Mouse (Mus musculus) heart, postnatal 0 days (tissue): ENCODE data around the gene Hmgb1. TPM values are rescaled to one million over a fixed set of nuclear protein-coding genes. Genes with fewer than 3 reads are reported as not detected.
A peak's percentile ranks its signal among the peaks of the same experiment; 100 is the strongest.

Experiments
- ATAC-seq: fragments of 200-750 bp; cut with Nextera tagmentation; 2 replicates; pipeline ENCODE4 v1.8.0; 2017; ENCODE audit warnings: low read depth, moderate number of reproducible peaks, moderate library complexity; ENCODE audit not compliant: insufficient read depth
- DNase-seq: peaks from one replicate; pipeline ENCODE4 v3.0.0-alpha.2; 2016; ENCODE audit warnings: low spot score
- H3K27ac ChIP-seq: fragments of 300-500 bp; sonication (generic); 2 replicates; pipeline ENCODE4 v1.5.1; 2014; ENCODE audit warnings: low read depth, mild to moderate bottlenecking
- H3K27me3 ChIP-seq: fragments of 300-500 bp; sonication (generic); 2 replicates; pipeline ENCODE4 v1.6.1; 2014; ENCODE audit warnings: low read length, mixed read lengths; ENCODE audit not compliant: control insufficient read depth, insufficient read depth
- H3K36me3 ChIP-seq: fragments of 300-500 bp; sonication (generic); replicated peaks from 2 replicates; pipeline ENCODE4 v1.6.1; 2014; ENCODE audit warnings: low read length, mixed read lengths; ENCODE audit not compliant: control insufficient read depth, insufficient read depth
- H3K4me1 ChIP-seq: fragments of 300-500 bp; sonication (generic); 2 replicates; pipeline ENCODE4 v1.6.1; 2014; ENCODE audit warnings: antibody characterized with exemption; ENCODE audit not compliant: control insufficient read depth, insufficient read depth
- H3K4me2 ChIP-seq: fragments of 300-500 bp; sonication (generic); 2 replicates; pipeline ENCODE4 v1.6.1; 2014; ENCODE audit warnings: low read depth, mild to moderate bottlenecking, low read length, moderate library complexity
- H3K4me3 ChIP-seq: fragments of 300-500 bp; sonication (generic); 2 replicates; pipeline ENCODE4 v1.5.1; 2014; ENCODE audit warnings: low read depth, low read length
- H3K9ac ChIP-seq: fragments of 300-500 bp; sonication (generic); replicated peaks from 2 replicates; pipeline ENCODE4 v1.6.1; 2014; ENCODE audit warnings: low read depth, low read length, mixed read lengths
- H3K9me3 ChIP-seq: fragments of 300-500 bp; sonication (generic); replicated peaks from 2 replicates; pipeline ENCODE4 v1.6.1; 2016; ENCODE audit warnings: low read length; ENCODE audit not compliant: control insufficient read depth
- CTCF ChIP-seq: IDR thresholded peaks from 2 replicates; pipeline ENCODE4 v1.5.1; 2016; ENCODE audit warnings: antibody characterized with exemption, control low read depth, low read depth
- EP300 ChIP-seq: IDR thresholded peaks from 2 replicates; pipeline ENCODE4 v1.6.1; 2016; ENCODE audit warnings: antibody characterized with exemption, low read depth
- WGBS: fragments of 180-500 bp; shearing (Covaris S2); extraction: QIAGEN DNeasy Blood & Tissue Kit; methylation state at CpG from one replicate; pipeline ENCODE4 v1.1.7; 2014; 5-methylcytosine and 5-hydroxymethylcytosine counted together
- polyA plus RNA-seq: library from polyadenylated mRNA; unstranded; fragments of >200 nt; fragmentation: Nextera tagmentation; extraction: Ambion mirVana; gene quantifications from 2 replicates; pipeline ENCODE4 v1.2.1, GENCODE M21; 2015
- total RNA-seq: library from RNA; depleted of rRNA; stranded (reverse); fragments of >200 nt; gene quantifications from 2 replicates; pipeline ENCODE4 v1.2.3, GENCODE M21; 2014; ENCODE audit warnings: low replicate concordance

Gene Hmgb1
- total and polyA plus RNA-seq, 2 experiments from 2014 or later, result 107 to 540 TPM

DNA sequence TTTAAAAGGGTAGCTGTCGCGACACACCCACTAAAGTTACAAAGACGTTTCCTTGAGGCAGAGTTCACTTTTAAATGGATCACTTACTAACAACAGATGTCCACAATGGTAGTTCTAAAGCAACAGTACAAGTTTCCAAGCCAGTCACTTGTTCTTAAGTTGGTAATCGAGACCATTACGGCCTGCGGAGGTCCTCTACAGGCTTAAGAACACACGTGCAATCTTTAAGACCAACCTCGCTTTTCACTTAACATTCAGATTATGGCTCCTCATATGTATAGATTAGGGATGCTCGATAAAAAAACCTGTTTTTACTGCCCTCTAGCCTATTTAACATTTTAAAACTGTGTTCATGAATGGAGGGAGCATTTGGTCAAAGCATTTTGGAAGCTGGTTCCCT, 137.6 kb downstream of the Hmgb1 start:
- Histone ChIP-seq H3K27ac (no peak overlapping the region), H3K9me3 (no peaks in the 10 kb centered on the region), H3K4me2 (no peak overlapping the region), H3K27me3 (no peaks in the 10 kb centered on the region), H3K9ac (no peak overlapping the region), H3K4me1 (0 out of 2 replicates have a peak, but pooled peaks cover 10% of the 10 kb centered on the region), H3K36me3 (peaks cover 38% of the 10 kb centered on the region), H3K4me3 (no peak overlapping the region)
- no peak for DNase-seq
- TF ChIP-seq EP300, result no peak
- no peak for TF ChIP-seq CTCF
- WGBS, result 83% methylated on average over 9 of the region's 9 CpGs
- ATAC-seq, result no peak

GRCm38 (mm10) chr5:149045470-149046085, 138.7 kb downstream of the Hmgb1 start:
- DNase-seq (no peak), ATAC-seq (no peak)
- H3K36me3 ChIP-seq, result peaks cover 38% of the 10 kb centered on the region
- WGBS, result 82% methylated on average over 9 of the region's 9 CpGs
- no peak overlapping the region for H3K4me2 ChIP-seq
- H3K9me3 ChIP-seq, result no peaks in the 10 kb centered on the region
- H3K27me3 ChIP-seq, result no peaks in the 10 kb centered on the region
- no peak overlapping the region for H3K4me3 ChIP-seq
- no peak overlapping the region for H3K27ac ChIP-seq
- H3K4me1 ChIP-seq, result 0 out of 2 replicates have a peak, but pooled peaks cover 7% of the 10 kb centered on the region
- TF ChIP-seq EP300, result no peak
- no peak for TF ChIP-seq CTCF
- no peak overlapping the region for H3K9ac ChIP-seq

- H3K9me3 ChIP-seq, result 0 out of 2 replicates have a peak, but pooled peaks cover under 1% of the 10 kb centered on the region
- TF ChIP-seq EP300 (no peak), CTCF (no peak)
- peaks cover 36% of the 10 kb centered on the region for H3K36me3 ChIP-seq
- H3K4me3 ChIP-seq, result no peak overlapping the region
- ATAC-seq (no peak), DNase-seq (no peak)
- no peaks in the 10 kb centered on the region for H3K27me3 ChIP-seq
- WGBS, result 78% methylated on average over 7 of the region's 7 CpGs
- no peak overlapping the region for H3K9ac ChIP-seq
- no peak overlapping the region for H3K4me2 ChIP-seq
- H3K27ac ChIP-seq, result no peak overlapping the region
- 0 out of 2 replicates have a peak, but pooled peaks cover 2% of the 10 kb centered on the region for H3K4me1 ChIP-seq
Observed at GRCm38 (mm10) chr5:149045054-149045453, 139.2 kb downstream of the Hmgb1 start.

DNA sequence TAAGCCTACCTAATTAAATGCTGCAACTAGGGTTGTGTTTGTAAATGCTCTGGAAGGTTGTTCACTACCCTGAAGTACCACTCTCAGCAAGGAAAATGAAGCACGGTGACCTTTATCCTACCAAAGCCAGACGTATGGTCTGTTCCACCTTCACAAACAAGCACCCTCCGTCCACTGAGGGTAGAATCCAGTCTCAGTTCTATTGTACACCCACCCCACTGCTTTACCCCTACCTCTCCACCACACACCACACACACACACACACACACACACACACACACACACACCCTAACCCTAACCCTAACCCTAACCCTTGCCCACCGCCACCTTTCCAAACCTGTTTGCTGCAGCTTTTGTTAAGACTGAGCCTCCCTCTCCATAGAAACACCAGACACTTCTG, 140.2 kb downstream of the Hmgb1 start:
- 0 out of 2 replicates have a peak, but pooled peaks cover 4% of the 10 kb centered on the region for H3K9me3 ChIP-seq
- no peaks in the 10 kb centered on the region for H3K4me1 ChIP-seq
- WGBS, result 79% methylated on average over 4 of the region's 4 CpGs
- H3K4me3 ChIP-seq, result no peak overlapping the region
- ATAC-seq (no peak), DNase-seq (no peak)
- H3K9ac ChIP-seq, result no peak overlapping the region
- H3K36me3 ChIP-seq, result peaks cover 26% of the 10 kb centered on the region
- H3K27me3 ChIP-seq, result no peaks in the 10 kb centered on the region
- TF ChIP-seq CTCF (no peak), EP300 (no peak)
- no peak overlapping the region for H3K4me2 ChIP-seq
- H3K27ac ChIP-seq, result no peak overlapping the region

DNA sequence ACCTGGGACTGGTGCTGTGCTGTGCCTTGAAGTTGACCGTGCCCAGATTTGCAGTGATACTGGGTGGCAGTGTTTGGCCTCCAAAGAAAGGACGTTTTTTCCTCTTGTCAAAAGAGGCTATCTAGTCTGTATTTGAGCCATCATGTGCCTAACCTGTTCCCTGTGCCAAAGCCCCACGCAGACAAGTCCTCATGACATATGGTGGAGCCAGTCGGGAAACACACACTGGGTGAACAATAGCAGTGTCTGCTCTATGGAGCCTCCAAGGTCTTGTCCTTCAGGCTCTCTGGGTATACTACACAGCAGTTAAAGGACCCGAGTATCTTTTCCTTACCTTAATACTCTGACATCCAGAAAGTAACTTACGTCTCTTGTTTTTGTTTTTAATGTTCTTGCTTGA, 141.0 kb downstream of the Hmgb1 start:
- H3K27ac ChIP-seq, result no peak overlapping the region
- no peak overlapping the region for H3K4me3 ChIP-seq
- peaks cover 22% of the 10 kb centered on the region for H3K36me3 ChIP-seq
- no peak overlapping the region for H3K4me2 ChIP-seq
- H3K9me3 ChIP-seq, result 0 out of 2 replicates have a peak, but pooled peaks cover 4% of the 10 kb centered on the region
- TF ChIP-seq CTCF (no peak), EP300 (no peak)
- no peak for ATAC-seq
- no peaks in the 10 kb centered on the region for H3K27me3 ChIP-seq
- no peak for DNase-seq
- no peaks in the 10 kb centered on the region for H3K4me1 ChIP-seq
- H3K9ac ChIP-seq, result no peak overlapping the region
- 85% methylated on average over 6 of the region's 6 CpGs for WGBS

GRCm38 (mm10) chr5:149039825-149040224, 144.5 kb downstream of the Hmgb1 start:
- no peak overlapping the region for H3K27ac ChIP-seq
- no peak overlapping the region for H3K9ac ChIP-seq
- no peaks in the 10 kb centered on the region for H3K27me3 ChIP-seq
- H3K9me3 ChIP-seq, result 0 out of 2 replicates have a peak, but pooled peaks cover 4% of the 10 kb centered on the region
- 90% methylated on average over 5 of the region's 5 CpGs for WGBS
- H3K36me3 ChIP-seq, result no peaks in the 10 kb centered on the region
- ATAC-seq (no peak), DNase-seq (no peak)
- H3K4me3 ChIP-seq, result no peak overlapping the region
- no peaks in the 10 kb centered on the region for H3K4me1 ChIP-seq
- H3K4me2 ChIP-seq, result no peak overlapping the region
- TF ChIP-seq CTCF (peak; percentile 40), EP300 (no peak)
